Mouse (Mus musculus) bone marrow, adult 2 months (tissue): ENCODE measurements around the gene Fzd4. TPM values are rescaled to one million over a fixed set of nuclear protein-coding genes. Genes with fewer than 3 reads are reported as not detected.
A peak's percentile ranks its signal among the peaks of the same experiment; 100 is the strongest.

Experiments used
- H3K27ac ChIP-seq: fragments of 200-500 bp; 2 replicates; pipeline ENCODE4 v1.5.1; 2012; ENCODE audit warnings: low read depth, mild to moderate bottlenecking, control low read depth, inconsistent platforms, low read length; ENCODE audit not compliant: control insufficient read depth, poor library complexity, insufficient read depth
- H3K4me1 ChIP-seq: fragments of 200-500 bp; 2 replicates; pipeline ENCODE4 v1.6.1; 2011; ENCODE audit warnings: low read length; ENCODE audit not compliant: control insufficient read depth, insufficient read depth
- H3K4me3 ChIP-seq: fragments of 200-500 bp; replicated peaks from 2 replicates; pipeline ENCODE3; 2011; ENCODE audit warnings: mild to moderate bottlenecking, low read depth, low read length, control low read depth; ENCODE audit not compliant: control insufficient read depth
- CTCF ChIP-seq: fragments of 200-500 bp; IDR thresholded peaks from 2 replicates; pipeline ENCODE4 v1.5.1; 2011; ENCODE audit warnings: low read length, control low read depth; ENCODE audit not compliant: control insufficient read depth, insufficient read depth
- POLR2A ChIP-seq: fragments of 200-500 bp; IDR thresholded peaks from 2 replicates; pipeline ENCODE4 v1.6.1; 2011; ENCODE audit warnings: low read depth, mild to moderate bottlenecking, control low read depth, low read length, borderline replicate concordance; ENCODE audit not compliant: control insufficient read depth
- WGBS: fragments of 180-500 bp; shearing (Covaris S2); methylation state at CpG from one replicate; pipeline ENCODE4 v1.1.7; 2018; 5-methylcytosine and 5-hydroxymethylcytosine counted together
- polyA plus RNA-seq: library from polyadenylated mRNA; stranded (reverse); fragments of >200 nt; gene quantifications from 2 replicates; pipeline ENCODE4 v1.2.4, GENCODE M21; 2011; ENCODE audit warnings: low replicate concordance; ENCODE audit not compliant: missing spikeins, insufficient read depth, insufficient read length

Gene Fzd4
- polyA plus RNA-seq, 1 experiment, result 1.0 TPM

DNA sequence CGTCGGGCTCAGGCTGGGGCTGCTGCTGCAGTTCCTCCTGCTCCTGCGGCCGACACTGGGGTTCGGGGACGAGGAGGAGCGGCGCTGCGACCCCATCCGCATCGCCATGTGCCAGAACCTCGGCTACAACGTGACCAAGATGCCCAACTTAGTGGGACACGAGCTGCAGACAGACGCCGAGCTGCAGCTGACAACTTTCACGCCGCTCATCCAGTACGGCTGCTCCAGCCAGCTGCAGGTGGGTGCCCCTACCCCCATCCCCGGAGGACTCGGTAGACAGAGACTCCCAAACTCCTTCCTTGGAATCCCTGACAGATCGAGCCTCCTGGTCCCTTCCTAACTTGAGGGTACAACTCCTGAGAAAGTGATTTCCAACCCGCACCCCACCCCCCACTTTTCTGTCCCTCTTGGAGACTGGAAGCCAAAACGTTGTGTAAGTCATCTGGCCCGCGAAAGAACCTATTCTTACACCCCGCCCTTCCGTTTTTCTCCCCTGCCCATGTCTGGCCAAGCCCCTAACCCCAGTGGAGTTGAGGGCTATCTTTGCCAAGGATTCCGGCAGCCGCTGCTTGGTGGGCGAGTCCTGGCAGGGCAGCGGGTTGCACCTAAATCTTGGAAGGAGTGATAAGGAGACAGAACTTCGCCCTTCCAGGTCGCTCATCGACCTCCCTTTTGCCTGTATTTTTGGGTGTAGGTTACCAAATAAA, 732 bp downstream of the Fzd4 start:
- WGBS, result 2% methylated on average over 35 of the region's 35 CpGs
- Histone ChIP-seq H3K27ac (peak overlapping the region; percentile 5; the same call in 1 of the 2 replicates), H3K4me1 (no peaks in the 10 kb centered on the region), H3K4me3 (peak overlapping the region; percentile 62)
- no peak for TF ChIP-seq POLR2A
- no peak for TF ChIP-seq CTCF

DNA sequence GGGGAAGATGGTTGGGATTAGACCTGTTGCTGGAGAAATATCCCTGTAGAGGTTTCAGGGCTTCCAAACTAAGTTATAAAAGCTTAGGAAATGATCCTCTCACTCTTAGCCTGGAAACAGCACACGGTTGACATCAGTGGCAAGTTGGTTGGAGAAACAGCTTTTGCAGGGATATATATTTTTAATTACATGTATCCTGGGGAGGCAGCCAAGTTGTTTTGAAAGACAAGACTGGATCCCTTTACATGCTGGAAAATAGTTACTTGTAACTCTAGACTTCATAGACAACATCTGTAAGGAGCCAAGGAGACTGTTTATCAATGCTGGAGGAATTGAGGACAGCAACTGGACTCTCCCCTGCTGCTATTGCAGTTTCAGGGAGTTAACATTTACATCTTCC, 1.9 kb downstream of the Fzd4 start:
- TF ChIP-seq POLR2A (no peak), CTCF (no peak)
- WGBS, result 65% methylated on average over 1 of the region's 1 CpGs
- Histone ChIP-seq H3K27ac (no peak overlapping the region), H3K4me3 (no peak overlapping the region), H3K4me1 (no peaks in the 10 kb centered on the region)

DNA sequence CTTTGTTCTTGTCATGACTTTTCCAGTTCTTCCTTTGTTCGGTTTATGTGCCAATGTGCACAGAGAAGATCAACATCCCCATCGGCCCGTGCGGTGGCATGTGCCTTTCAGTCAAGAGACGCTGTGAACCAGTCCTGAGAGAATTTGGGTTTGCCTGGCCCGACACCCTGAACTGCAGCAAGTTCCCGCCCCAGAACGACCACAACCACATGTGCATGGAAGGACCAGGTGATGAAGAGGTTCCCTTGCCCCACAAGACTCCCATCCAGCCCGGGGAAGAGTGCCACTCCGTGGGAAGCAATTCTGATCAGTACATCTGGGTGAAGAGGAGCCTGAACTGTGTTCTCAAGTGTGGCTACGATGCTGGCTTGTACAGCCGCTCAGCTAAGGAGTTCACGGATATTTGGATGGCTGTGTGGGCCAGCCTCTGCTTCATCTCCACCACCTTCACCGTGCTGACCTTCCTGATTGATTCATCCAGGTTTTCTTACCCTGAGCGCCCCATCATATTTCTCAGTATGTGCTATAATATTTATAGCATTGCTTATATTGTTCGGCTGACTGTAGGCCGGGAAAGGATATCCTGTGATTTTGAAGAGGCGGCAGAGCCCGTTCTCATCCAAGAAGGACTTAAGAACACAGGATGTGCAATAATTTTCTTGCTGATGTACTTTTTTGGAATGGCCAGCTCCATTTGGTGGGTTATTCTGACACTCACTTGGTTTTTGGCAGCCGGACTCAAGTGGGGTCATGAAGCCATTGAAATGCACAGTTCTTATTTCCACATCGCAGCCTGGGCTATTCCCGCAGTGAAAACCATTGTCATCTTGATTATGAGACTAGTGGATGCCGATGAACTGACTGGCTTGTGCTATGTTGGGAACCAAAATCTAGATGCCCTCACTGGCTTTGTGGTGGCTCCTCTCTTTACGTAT, 3.1 kb downstream of the Fzd4 start:
- Histone ChIP-seq H3K4me3 (no peak overlapping the region), H3K4me1 (no peaks in the 10 kb centered on the region), H3K27ac (no peak overlapping the region)
- WGBS, result 90% methylated on average over 24 of the region's 24 CpGs
- TF ChIP-seq CTCF, result no peak
- TF ChIP-seq POLR2A, result no peak

DNA sequence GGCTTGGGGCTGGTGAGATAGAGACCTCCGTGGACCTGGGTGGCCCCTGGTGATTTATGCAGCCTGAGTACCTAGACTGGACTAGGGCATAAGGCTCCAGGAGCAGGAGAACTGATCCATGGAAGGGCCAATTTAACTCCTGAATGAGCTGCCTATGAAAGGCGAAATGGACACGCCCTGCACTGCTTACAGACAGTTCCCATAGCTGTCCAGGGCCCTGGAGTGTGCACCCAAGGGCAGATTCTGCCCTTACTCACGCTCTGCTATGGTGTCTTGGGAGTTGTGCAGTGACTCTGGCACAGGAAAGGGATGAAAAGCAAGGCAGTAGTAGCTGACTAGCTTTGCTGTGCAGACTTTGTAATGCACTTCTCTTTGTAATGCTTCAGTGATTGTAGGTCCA, 6.1 kb downstream of the Fzd4 start:
- WGBS, result 78% methylated on average over 4 of the region's 4 CpGs
- H3K4me1 ChIP-seq, result no peaks in the 10 kb centered on the region

DNA sequence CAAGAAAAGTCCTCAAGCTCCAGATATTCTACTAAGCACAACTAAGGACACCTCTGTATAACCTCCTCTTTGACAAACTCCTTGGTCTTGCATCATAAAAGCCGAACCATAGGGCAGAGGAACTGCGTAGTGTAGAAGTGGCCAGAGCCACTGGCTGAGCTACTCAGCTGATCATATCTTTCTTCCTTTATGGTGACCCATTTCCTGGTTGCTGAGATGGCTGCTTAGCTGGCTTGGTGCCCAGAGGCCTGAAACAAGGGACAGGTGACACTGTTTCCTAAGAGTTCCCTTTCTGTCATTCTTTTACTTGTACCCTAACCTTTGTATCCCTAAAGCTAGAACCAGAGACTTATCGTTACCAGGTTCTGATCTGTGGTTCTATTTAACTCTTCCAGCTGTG, 7.2 kb downstream of the Fzd4 start:
- Histone ChIP-seq H3K4me1 (no peaks in the 10 kb centered on the region), H3K4me3 (no peak overlapping the region), H3K27ac (no peak overlapping the region)
- TF ChIP-seq POLR2A, result no peak
- no peak for TF ChIP-seq CTCF
- WGBS, result 22% methylated on average over 3 of the region's 3 CpGs

More for the DNA sequence above, 6.1 kb downstream of the Fzd4 start:
- H3K27ac ChIP-seq, result no peak overlapping the region
- no peak overlapping the region for H3K4me3 ChIP-seq
- TF ChIP-seq POLR2A (no peak), CTCF (no peak)

DNA sequence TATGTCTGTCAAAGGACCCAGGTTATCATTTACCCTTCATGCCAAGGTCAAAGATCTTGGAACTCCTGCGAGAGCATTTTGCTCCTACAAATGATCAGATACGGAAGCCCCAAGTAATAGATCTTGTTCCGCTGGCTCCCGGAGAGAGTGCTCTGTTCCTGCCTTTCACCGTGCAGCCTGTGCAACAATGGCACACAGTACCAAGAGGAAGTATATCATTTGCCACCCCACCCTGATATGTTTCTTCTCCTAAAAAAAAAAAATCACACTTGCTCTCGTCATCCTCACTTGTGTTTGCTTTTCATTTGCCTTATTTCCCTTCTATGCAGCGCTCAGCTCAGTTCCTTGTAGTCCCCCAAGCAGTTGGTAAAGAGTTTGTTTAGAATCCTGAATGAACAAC, 7.9 kb downstream of the Fzd4 start:
- no peak overlapping the region for H3K27ac ChIP-seq
- no peak overlapping the region for H3K4me3 ChIP-seq
- H3K4me1 ChIP-seq, result no peaks in the 10 kb centered on the region
- no peak for TF ChIP-seq POLR2A
- 56% methylated on average over 7 of the region's 7 CpGs for WGBS

DNA sequence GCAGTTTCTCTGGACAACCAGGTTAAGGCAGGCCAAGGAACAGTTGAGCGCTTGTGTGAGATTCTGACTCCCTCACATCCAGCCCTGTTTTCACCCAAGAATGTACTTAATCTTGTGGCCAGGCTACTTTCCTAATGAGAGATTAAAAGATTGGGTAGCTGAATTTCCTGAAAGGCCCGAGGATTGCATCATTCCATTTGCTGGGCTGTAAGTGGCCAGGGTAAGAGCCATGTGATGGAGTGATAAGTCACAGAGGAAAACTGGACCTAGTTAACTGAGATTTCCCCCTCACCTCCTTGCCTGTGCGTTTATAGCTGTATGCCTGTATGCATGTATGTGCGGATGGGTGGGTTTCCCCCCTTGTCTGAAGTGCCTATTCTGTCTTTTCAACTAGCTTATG, 11.9 kb downstream of the Fzd4 start:
- Histone ChIP-seq H3K4me1 (no peaks in the 10 kb centered on the region), H3K27ac (no peak overlapping the region), H3K4me3 (no peak overlapping the region)
- no peak for TF ChIP-seq CTCF
- TF ChIP-seq POLR2A, result no peak
- 52% methylated on average over 4 of the region's 4 CpGs for WGBS

DNA sequence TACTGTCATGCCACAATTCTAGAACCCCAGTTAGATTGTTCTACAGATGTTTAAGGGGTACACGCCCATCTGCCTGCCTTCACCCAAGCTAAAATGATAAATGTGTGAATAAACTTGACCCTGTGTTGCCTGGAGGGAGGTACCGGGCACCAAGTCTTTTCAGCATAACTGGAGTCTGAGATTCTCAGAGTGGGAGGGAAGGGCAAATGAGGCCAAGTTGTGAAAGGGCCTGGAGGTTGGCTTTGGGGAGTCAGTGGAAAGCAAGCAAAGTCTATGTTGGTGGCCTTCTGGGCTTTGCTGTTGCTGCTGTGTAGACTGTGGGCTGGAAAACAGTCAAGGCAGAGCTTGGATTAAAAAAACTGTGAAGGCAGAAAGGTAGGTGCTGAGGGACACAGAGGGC, 13.6 kb downstream of the Fzd4 start:
- TF ChIP-seq CTCF, result no peak
- no peak for TF ChIP-seq POLR2A

More for the DNA sequence above, 13.6 kb downstream of the Fzd4 start:
- WGBS, result 78% methylated on average over 2 of the region's 2 CpGs
- H3K4me1 ChIP-seq, result no peaks in the 10 kb centered on the region
- H3K4me3 ChIP-seq, result no peak overlapping the region
- no peak overlapping the region for H3K27ac ChIP-seq
